Mouse (Mus musculus) lung, postnatal 0 days (tissue): ENCODE measurements at regions not wholly inside any gene's neighbourhood (a gene's known extent, or its start where the extent isn't known, plus 50 kb on each side); places are given as distances from the start of the nearest gene placed in this dataset.

Experiments used
- CTCF ChIP-seq: IDR thresholded peaks from 2 replicates; pipeline ENCODE4 v1.5.1; 2016; ENCODE audit warnings: antibody characterized with exemption, mild to moderate bottlenecking
- EP300 ChIP-seq: IDR thresholded peaks from 2 replicates; pipeline ENCODE4 v1.6.1; 2016; ENCODE audit warnings: antibody characterized with exemption, mild to moderate bottlenecking, control low read depth

GRCm38 (mm10) chr8:86316236-86316635 is 264.2 kb downstream of the Abcc12 start:
- no peak for TF ChIP-seq CTCF
- TF ChIP-seq EP300, result no peak
